Mouse (Mus musculus) left cerebral cortex, postnatal 36 days (tissue): ENCODE measurements around the gene Crocc. TPM values are rescaled to one million over a fixed set of nuclear protein-coding genes. Genes with fewer than 3 reads are reported as not detected.

ENCODE experiments used
- DNase-seq, 2 experiments: peaks; one replicate each; pipeline ENCODE4 v3.0.0; 2021 to 2022; ENCODE audit warnings: low spot score in 2 of 2, mixed read lengths in 1 of 2
- intact Hi-C: fragments of 180-260 bp; cut with DNase I; formaldehyde crosslinking; loops from one replicate; pipeline ENCODE4 v1.15.1; 2025
- total RNA-seq, 2 experiments: library from RNA; stranded (reverse); gene quantifications; 2 replicates each; pipeline ENCODE4 v1.2.3; 2021

The Crocc gene
- 10 to 100 TPM; 40.3 to 73.7 TPM for total RNA-seq

- intact Hi-C loops: loop anchor here (2.0 kb wide), 1 partner anchor 16 kb away; no protein-coding TSS in a partner anchor
- peak; percentile 97 to 98 for DNase-seq
Measured at GRCm38 (mm10) chr4:141060426-141061301, at the start of gene Crocc. TSS of gene Crocc (minus strand) at chr4:141060550.

- intact Hi-C loops: no loop called here
- no peak for DNase-seq
Measured at GRCm38 (mm10) chr4:141108196-141108732, 47.9 kb upstream of the Crocc start.

DNA sequence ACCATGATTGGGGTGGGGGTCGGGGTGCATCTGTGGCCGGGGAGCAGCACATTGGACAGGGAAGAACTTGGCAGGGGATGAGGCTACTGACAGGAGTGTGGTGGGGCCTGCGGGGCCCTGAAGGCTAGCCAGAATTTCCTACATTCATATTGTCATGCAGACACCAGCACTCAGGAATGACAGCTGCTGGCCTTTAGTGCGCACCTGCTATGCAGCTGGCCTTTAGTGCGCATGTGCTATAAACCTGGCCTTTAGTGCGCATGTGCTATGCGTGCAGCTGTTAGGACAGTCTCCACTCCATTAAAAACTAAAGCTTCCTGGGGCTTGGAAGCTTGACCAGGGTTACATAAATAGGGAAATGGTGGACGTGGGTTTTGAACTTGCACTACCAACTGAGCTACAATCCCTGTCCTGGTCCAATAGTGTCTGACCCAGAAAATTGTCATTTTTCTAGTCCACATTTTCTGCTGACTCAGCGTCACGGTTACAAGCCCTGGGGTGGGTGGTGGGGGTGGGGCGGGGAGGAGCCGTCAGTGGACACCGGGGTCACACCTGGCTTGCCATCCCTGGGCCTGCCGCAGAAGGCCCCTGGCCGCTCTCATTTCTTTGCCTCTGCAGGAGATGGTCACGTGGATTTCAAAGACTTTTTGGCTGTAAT is 46.3 kb upstream of the Crocc start:
- no peak for DNase-seq
- intact Hi-C loops: no loop called here

DNA sequence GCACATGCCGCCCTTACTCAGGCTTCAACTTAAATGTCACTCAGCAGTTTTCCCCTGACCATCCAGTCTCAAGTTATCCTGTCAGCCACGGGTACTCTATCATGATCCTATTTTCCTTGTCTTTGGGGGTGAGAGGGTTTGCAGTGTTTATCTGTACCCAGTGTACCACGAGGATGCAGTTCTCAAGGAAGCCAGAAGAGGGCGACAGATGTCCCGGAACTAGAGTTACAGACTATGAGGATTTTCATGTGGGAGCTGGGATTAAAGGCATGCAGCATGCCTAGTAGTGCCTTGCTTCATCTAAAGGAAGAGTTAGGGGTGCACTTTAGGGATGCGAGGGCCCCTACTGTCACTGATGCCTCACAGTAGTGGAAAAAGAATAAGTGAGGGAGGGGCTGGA is 41.5 kb upstream of the Crocc start:
- no peak for DNase-seq
- intact Hi-C loops: no loop called here

DNA sequence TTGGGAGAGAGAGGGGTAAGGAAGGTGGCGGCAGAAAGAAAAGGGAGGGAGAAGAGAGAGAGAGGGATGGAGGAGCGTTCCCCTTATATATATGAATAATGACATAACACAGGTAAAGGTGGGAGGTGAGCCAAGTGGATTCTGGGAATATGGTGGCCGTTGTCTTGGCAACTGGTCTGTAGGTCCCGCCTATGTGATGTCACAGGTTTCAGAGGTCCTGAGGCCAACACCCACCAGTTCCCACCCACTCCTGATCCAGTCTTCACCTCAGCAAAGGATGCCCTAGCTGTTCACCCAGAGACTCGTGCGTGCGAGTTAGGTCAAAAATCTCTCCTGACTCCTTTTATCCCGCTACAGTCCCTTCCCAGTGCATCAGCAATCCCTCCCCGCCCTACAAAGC is 40.9 kb upstream of the Crocc start:
- intact Hi-C loops: no loop called here
- DNase-seq: no peak

GRCm38 (mm10) chr4:141099956-141100355 is 39.6 kb upstream of the Crocc start:
- DNase-seq: no peak
- intact Hi-C loops: no loop called here

GRCm38 (mm10) chr4:141098935-141099334 is 38.6 kb upstream of the Crocc start:
- intact Hi-C loops: no loop called here
- no peak for DNase-seq

GRCm38 (mm10) chr4:141096710-141097109 is 36.4 kb upstream of the Crocc start:
- DNase-seq: no peak
- intact Hi-C loops: no loop called here

DNA sequence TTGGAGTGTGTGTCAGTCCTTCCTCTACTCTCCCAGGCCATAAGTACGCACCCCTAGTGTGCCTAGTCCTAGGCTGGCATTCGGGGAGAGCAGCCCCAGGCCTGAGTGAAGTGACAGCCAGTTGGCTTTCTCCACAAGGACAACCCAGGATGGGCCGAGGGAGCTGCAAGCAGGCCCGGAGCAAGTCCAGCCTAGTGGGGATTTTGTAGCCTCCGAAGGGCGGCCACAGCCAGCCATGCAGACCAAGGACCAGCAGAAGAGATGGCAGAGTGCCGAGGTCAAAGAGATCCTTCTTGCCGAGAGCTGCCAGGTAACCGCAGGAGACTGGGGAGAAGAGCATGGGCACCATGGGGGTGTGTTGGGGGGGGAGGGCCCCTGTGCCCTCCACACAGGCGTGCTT is 34.7 kb upstream of the Crocc start:
- intact Hi-C loops: no loop called here
- DNase-seq: no peak

GRCm38 (mm10) chr4:141088714-141089113 is 28.4 kb upstream of the Crocc start:
- DNase-seq: peak; percentile 39 to 52

DNA sequence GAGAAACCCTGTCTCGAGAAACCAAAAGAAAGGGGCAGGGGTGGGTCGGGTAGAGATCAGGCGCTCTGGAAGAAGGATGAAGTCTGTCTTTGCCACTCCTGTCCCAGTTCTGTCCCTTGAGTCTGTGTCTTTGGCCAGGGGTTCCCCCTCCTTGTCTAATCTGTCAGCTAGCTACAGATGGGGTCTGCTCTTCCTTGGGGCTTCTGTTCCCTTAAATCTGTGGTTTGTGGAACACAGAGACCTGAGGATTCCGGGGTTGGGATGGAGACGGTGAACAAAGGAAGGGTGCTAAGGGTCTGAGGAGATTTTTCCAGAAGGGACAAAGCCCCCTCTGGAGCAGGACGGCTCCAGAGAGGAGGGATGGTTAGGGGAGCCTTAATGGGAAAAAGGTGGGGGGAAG is 27.7 kb upstream of the Crocc start, which contains the start of gene Spata21:
Gene Spata21, plus strand, starts transcription at position 301 of the 400 bp plus-strand sequence.
- intact Hi-C loops: no loop called here
- no peak for DNase-seq

More at GRCm38 (mm10) chr4:141088714-141089113, 28.4 kb upstream of the Crocc start:
- intact Hi-C loops: no loop called here

GRCm38 (mm10) chr4:141086862-141087261 is 26.5 kb upstream of the Crocc start:
- intact Hi-C loops: no loop called here
- no peak for DNase-seq

DNA sequence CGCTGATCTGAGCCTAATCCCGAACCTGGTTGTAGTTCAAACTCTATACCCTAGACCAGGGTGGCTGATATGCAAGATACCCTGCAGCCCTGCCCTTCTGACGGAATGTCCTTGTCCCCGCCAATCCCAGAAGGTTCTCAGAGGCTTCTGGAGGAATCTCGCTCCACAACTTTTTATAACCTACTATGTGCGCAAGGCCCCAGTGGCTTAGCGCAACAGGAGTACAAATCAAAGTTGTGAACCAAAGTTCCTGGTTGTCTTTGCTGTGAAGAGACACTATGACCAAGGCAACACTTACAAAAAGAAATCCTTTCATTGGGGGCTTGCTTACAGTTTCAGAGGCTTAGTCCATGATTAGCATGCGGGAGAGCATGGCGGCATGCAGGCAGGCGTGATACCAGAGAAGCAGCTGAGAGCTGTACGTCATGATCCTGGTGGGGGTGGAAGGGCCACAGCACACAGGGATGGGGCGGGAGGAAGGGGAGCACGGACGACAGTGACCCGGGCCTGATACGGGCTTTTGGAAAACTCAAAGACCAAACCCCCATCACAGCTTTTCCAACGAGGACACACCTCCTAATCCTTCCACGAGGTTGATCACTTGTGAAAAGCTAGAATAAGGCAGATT is 18.3 kb upstream of the Crocc start:
- DNase-seq: no peak
- intact Hi-C loops: loop anchor here (5.0 kb wide), 1 partner anchor 59 kb away; the partner anchor contains the start of gene Szrd1

DNA sequence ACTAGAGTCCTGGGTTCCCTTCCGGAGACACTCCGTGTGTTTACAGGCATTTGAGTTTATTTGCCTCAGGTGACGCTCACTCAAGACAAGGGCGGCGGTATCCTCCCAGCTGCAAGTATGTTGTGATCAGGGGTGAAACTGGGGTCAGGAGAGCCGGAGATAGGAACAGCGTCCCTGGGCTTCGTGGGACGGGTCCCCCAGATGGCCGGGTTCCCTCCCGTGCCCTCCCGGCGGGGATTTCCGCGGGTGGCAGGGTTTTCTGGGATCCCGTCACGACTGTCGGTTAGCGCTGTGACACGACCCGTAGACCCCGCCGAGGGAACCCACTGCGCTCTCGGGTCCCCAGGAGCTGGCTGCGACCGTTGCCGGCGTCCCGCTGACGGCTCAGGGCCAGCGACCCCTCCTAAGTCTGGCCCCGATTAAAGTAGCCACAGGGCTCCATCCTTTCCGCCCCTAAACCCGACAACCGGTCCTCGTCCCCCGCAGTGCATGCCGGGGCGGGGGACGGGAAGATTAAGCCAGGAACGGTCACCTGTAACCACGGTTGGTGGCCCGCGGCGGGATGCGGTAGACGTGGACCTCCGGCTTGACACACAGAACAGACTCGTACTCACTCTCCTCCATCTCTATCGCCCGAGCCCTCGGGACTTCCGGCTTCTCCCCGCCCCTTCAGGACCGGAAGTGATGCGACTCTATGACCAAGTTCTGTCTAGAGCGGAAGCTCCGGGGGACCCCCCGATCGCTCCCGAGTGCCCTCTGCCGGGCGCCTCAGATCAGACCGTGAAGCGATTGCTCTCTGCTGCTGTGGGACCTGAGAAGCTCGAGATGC is 17.5 kb upstream of the Crocc start, which contains the start of gene Necap2:
Gene Necap2, minus strand, starts transcription at position 677 of the 829 bp plus-strand sequence.
- DNase-seq: peak; percentile 93
- intact Hi-C loops: loop anchor here (5.0 kb wide), 1 partner anchor 59 kb away; the partner anchor contains the start of gene Szrd1

GRCm38 (mm10) chr4:141076761-141077506 is 16.6 kb upstream of the Crocc start:
- intact Hi-C loops: loop anchor here (5.0 kb wide), 1 partner anchor 60 kb away; the partner anchor contains the start of gene Szrd1
- no peak for DNase-seq

DNA sequence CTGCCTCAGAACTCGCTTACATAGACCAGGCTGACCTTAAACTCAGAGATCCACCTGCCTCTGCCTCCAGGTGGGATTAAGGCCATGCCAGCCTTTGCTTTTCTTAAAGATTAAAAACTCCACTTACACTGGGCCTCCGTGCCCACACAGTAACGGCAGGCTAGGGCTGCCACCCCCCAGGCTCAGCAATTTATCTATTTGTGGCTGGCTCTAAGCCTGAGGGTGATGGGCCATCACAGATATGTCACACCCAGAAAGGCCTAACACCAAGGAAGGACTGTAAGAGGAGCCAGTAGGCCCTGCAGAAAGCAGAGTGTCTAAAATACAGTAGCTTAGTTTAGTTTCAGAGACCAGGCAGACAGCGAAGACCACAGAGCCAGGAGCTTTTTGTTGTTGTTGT is 13.8 kb upstream of the Crocc start:
- intact Hi-C loops: no loop called here
- no peak for DNase-seq

DNA sequence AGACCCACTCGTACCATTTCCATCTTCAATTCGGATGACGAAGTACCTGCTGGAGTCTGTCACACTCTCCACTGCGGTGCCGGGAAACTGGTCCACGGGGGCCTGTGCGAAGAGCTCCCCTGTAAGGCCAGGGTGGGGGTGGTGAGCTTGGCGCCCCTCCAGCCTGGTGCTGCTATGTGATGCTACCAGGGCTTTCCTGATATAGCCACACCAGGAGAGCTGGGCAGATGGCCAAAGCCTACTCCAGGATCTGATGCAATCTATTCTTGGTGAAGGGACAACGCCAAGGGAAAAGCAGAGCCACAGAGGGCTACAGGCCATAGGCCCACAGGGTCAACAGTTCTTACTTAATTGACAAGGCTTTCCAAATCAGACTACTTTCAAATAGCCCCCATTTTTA is 13.3 kb upstream of the Crocc start:
- peak; percentile 80 to 81 for DNase-seq
- intact Hi-C loops: no loop called here

DNA sequence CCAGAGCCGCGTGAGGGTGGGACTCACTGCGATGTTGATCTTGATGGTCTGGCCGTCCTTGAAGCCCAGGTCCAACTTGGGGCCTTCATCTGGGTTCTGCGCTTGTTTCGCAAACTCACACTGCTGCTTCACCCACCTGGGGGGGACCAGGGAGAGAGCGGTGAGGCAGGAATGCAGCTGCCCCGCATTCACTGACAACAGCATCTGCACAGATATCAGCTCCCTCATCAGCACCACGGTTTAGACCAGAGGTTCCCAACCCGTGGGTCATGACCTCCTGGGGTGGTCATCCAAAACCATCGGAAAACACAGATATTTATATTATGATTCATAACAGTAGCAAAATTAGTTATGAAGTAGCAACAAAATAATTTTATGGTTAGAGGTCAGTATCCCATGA is 12.2 kb upstream of the Crocc start:
- intact Hi-C loops: no loop called here
- DNase-seq: no peak
